Mouse (Mus musculus) pancreas, adult 10 weeks (tissue): Measurements from ENCODE around the gene H2-Aa. TPM values are rescaled to one million over a fixed set of nuclear protein-coding genes. Genes with fewer than 3 reads are reported as not detected.

Experiments
- polyA plus RNA-seq: library from polyadenylated mRNA; stranded (reverse); fragments of 350-450 nt; fragmentation: Illumina TruSeq; extraction: RNeasy Lipid Tissue Mini Kit (QIAGEN cat#74804); gene quantifications from one replicate; pipeline ENCODE4 v1.2.3, GENCODE M21; 2015; ENCODE audit warnings: low read depth, low replicate concordance; ENCODE audit not compliant: insufficient read depth

H2-Aa gene
- 56.9 TPM for polyA plus RNA-seq

GRCm38 (mm10) chr17:34287648-34288047 lies at the start of gene H2-Aa:
TSS of gene H2-Aa (minus strand) at chr17:34287823.

GRCm38 (mm10) chr17:34325436-34325835 lies 37.8 kb upstream of the H2-Aa start, which contains the start of gene H2-Eb2:
TSS of gene H2-Eb2 (plus strand) at chr17:34325665.

GRCm38 (mm10) chr17:34305380-34306030 lies 17.9 kb upstream of the H2-Aa start, which contains the start of gene H2-Eb1:
TSS of gene H2-Eb1 (plus strand) at chr17:34305867.

GRCm38 (mm10) chr17:34257594-34258375 lies 29.8 kb downstream of the H2-Aa start, which contains the start of gene H2-Ab1:
TSS of gene H2-Ab1 (plus strand) at chr17:34257689.

DNA sequence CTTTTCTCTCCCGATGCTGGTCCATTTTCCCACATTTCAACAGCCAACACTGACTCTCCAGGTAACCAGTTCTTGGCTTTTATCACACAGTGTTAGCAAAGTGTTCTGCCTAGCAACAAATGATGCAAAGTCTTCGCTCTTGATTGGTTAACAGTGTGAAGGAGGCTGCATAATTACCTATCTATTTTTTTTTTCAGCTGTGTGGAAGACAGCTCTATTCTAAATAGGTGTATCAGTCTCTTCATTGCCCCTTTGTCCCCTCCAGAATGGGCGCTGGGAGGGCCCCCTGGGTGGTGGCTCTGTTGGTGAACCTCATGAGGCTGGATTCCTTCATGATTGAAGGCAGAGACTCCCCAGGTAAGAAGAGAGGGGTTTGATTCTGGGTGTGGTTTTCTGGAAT lies 48.9 kb downstream of the H2-Aa start, which contains the start of gene H2-Ob:
TSS of gene H2-Ob (plus strand) at position 198 of the 400 bp plus-strand sequence.

Other genes starting within 250 kb of the H2-Aa start
- gene Col11a2, start 248.4 kb downstream of the H2-Aa start, polyA plus RNA-seq: 1.9 TPM
- not detected for gene H2-Oa, start 195.5 kb downstream of the H2-Aa start, polyA plus RNA-seq
- gene H2-DMa, start 168.3 kb downstream of the H2-Aa start, polyA plus RNA-seq: 2.6 TPM
- gene Brd2, start 165.2 kb downstream of the H2-Aa start, polyA plus RNA-seq: 51.9 TPM
- 1.9 TPM for gene H2-DMb2, start 144.5 kb downstream of the H2-Aa start, polyA plus RNA-seq
- 7.8 TPM for gene H2-DMb1, start 134.8 kb downstream of the H2-Aa start, polyA plus RNA-seq
- gene Tap1, start 100.3 kb downstream of the H2-Aa start, polyA plus RNA-seq: 6.3 TPM
- 9.2 TPM for gene Psmb9, start 100.1 kb downstream of the H2-Aa start, polyA plus RNA-seq
- 13.8 TPM for gene Psmb8, start 90.1 kb downstream of the H2-Aa start, polyA plus RNA-seq
- 9.1 TPM for gene Tap2, start 84.3 kb downstream of the H2-Aa start, polyA plus RNA-seq
- gene H2-Ob, start 48.9 kb downstream of the H2-Aa start, polyA plus RNA-seq: 2.1 TPM
- gene H2-Ab1, start 30.1 kb downstream of the H2-Aa start, polyA plus RNA-seq: 44.7 TPM
- gene H2-Eb1, start 18.0 kb upstream of the H2-Aa start, polyA plus RNA-seq: 37.0 TPM
- gene H2-Eb2, start 37.8 kb upstream of the H2-Aa start, polyA plus RNA-seq: not detected
- gene Btnl2, start 67.0 kb upstream of the H2-Aa start, polyA plus RNA-seq: not detected
- gene Btnl1, start 89.3 kb upstream of the H2-Aa start, polyA plus RNA-seq: not detected
- gene BC051142, start 111.0 kb upstream of the H2-Aa start, polyA plus RNA-seq: 4.2 TPM
- gene Btnl4, start 189.5 kb upstream of the H2-Aa start, polyA plus RNA-seq: not detected
- gene Btnl6, start 229.5 kb upstream of the H2-Aa start, polyA plus RNA-seq: not detected